Mouse (Mus musculus): ENCODE data around the gene Rnaset2a. TPM values are rescaled to one million over a fixed set of nuclear protein-coding genes. Genes with fewer than 3 reads are reported as not detected.
"Not testable (repeated sequence)": the region's sequence is repeated elsewhere in the genome, so short reads cannot be mapped to it uniquely, and the experiment has no call there.

The Rnaset2a gene
- total RNA-seq (2021): 1 to 10 TPM; 4.1 to 4.9 TPM

- intact Hi-C loops (cut with DNase I); DNase-seq (ENCODE audit: low spot score in 2 of 2): not testable (repeated sequence)
Measured at GRCm38 (mm10) chr17:8147439-8148316, at the start of gene Rnaset2a, which contains the start of gene Gm49673. Gene Rnaset2a, minus strand, starts transcription at chr17:8148097. Gene Gm49673, minus strand, starts transcription at chr17:8147788.

GRCm38 (mm10) chr17:8197652-8198051 lies 49.8 kb upstream of the Rnaset2a start:
- intact Hi-C loops (cut with DNase I): no loop called here
- peak in 1 of 2 experiments; percentile 39 for DNase-seq (ENCODE audit: low spot score in 2 of 2)

GRCm38 (mm10) chr17:8195685-8196376 lies 47.9 kb upstream of the Rnaset2a start:
- no peak for DNase-seq (ENCODE audit: low spot score in 2 of 2)
- intact Hi-C loops (cut with DNase I): no loop called here

- intact Hi-C loops (cut with DNase I): loop anchor here (5.0 kb wide), 1 partner anchor 179 kb away; no protein-coding TSS in a partner anchor
- DNase-seq (ENCODE audit: low spot score in 2 of 2): peak; percentile 26 to 34
Measured at GRCm38 (mm10) chr17:8193678-8194077, 45.8 kb upstream of the Rnaset2a start.

GRCm38 (mm10) chr17:8184217-8184616 lies 36.3 kb upstream of the Rnaset2a start:
- DNase-seq (ENCODE audit: low spot score in 2 of 2): no peak
- intact Hi-C loops (cut with DNase I): no loop called here

- intact Hi-C loops (cut with DNase I): no loop called here
- no peak for DNase-seq (ENCODE audit: low spot score in 2 of 2)
Measured at GRCm38 (mm10) chr17:8183815-8184214, 35.9 kb upstream of the Rnaset2a start.

- intact Hi-C loops (cut with DNase I): no loop called here
- DNase-seq (ENCODE audit: low spot score in 2 of 2): peak in 1 of 2 experiments; percentile 19
Measured at GRCm38 (mm10) chr17:8177090-8177489, 29.2 kb upstream of the Rnaset2a start.

- intact Hi-C loops (cut with DNase I): no loop called here
- DNase-seq (ENCODE audit: low spot score in 2 of 2): no peak
Measured at GRCm38 (mm10) chr17:8171081-8171480, 23.2 kb upstream of the Rnaset2a start.

- no peak for DNase-seq (ENCODE audit: low spot score in 2 of 2)
Measured at GRCm38 (mm10) chr17:8170331-8170730, 22.4 kb upstream of the Rnaset2a start.

GRCm38 (mm10) chr17:8167436-8167835 lies 19.5 kb upstream of the Rnaset2a start:
- intact Hi-C loops (cut with DNase I): loop anchor here (10.0 kb wide), 1 partner anchor 113 kb away; no protein-coding TSS in a partner anchor
- not testable (repeated sequence) for DNase-seq (ENCODE audit: low spot score in 2 of 2)

More at GRCm38 (mm10) chr17:8170331-8170730, 22.4 kb upstream of the Rnaset2a start:
- intact Hi-C loops (cut with DNase I): no loop called here

- not testable (repeated sequence) for DNase-seq (ENCODE audit: low spot score in 2 of 2)
- intact Hi-C loops (cut with DNase I): loop anchor here (10.0 kb wide), 1 partner anchor 112 kb away; no protein-coding TSS in a partner anchor
Measured at GRCm38 (mm10) chr17:8166454-8166853, 18.6 kb upstream of the Rnaset2a start.

- intact Hi-C loops (cut with DNase I): loop anchor here (10.0 kb wide), 1 partner anchor 111 kb away; no protein-coding TSS in a partner anchor
- not testable (repeated sequence) for DNase-seq (ENCODE audit: low spot score in 2 of 2)
Measured at GRCm38 (mm10) chr17:8165977-8166376, 18.1 kb upstream of the Rnaset2a start.

- intact Hi-C loops (cut with DNase I): loop anchor here (10.0 kb wide), 1 partner anchor 111 kb away; no protein-coding TSS in a partner anchor
- DNase-seq (ENCODE audit: low spot score in 2 of 2): peak; percentile 26 to 51
Measured at GRCm38 (mm10) chr17:8165608-8165945, 17.7 kb upstream of the Rnaset2a start.

- intact Hi-C loops (cut with DNase I): loop anchor here (10.0 kb wide), 1 partner anchor 110 kb away; no protein-coding TSS in a partner anchor
- DNase-seq (ENCODE audit: low spot score in 2 of 2): peak; percentile 74 to 78
Measured at GRCm38 (mm10) chr17:8164701-8165607, 17.1 kb upstream of the Rnaset2a start, which contains the start of gene Fgfr1op. Gene Fgfr1op, plus strand, starts transcription at chr17:8165501.

GRCm38 (mm10) chr17:8160969-8161368 lies 13.1 kb upstream of the Rnaset2a start:
- intact Hi-C loops (cut with DNase I): loop anchor here (10.0 kb wide), 1 partner anchor 106 kb away; no protein-coding TSS in a partner anchor

GRCm38 (mm10) chr17:8158627-8159026 lies 10.7 kb upstream of the Rnaset2a start:
- intact Hi-C loops (cut with DNase I); DNase-seq (ENCODE audit: low spot score in 2 of 2): not testable (repeated sequence)

More at GRCm38 (mm10) chr17:8160969-8161368, 13.1 kb upstream of the Rnaset2a start:
- peak in 1 of 2 experiments; percentile 47 for DNase-seq (ENCODE audit: low spot score in 2 of 2)

- intact Hi-C loops (cut with DNase I); DNase-seq (ENCODE audit: low spot score in 2 of 2): not testable (repeated sequence)
Measured at GRCm38 (mm10) chr17:8155982-8156381, 8.1 kb upstream of the Rnaset2a start.

- DNase-seq (ENCODE audit: low spot score in 2 of 2); intact Hi-C loops (cut with DNase I): not testable (repeated sequence)
Measured at GRCm38 (mm10) chr17:8155010-8155409, 7.1 kb upstream of the Rnaset2a start.

- DNase-seq (ENCODE audit: low spot score in 2 of 2); intact Hi-C loops (cut with DNase I): not testable (repeated sequence)
Measured at GRCm38 (mm10) chr17:8146931-8147330, 966 bp downstream of the Rnaset2a start.

Measured in left cerebral cortex, postnatal 25 days (tissue).